Mouse (Mus musculus): Measurements from ENCODE around the gene Rnf123. TPM values are rescaled to one million over a fixed set of nuclear protein-coding genes. Genes with fewer than 3 reads are reported as not detected.

The Rnf123 gene
- total and polyA plus RNA-seq, 2 experiments from 2014 or later = 35.8 to 37.0 TPM

- no peaks in the 10 kb centered on the region for H3K4me1 ChIP-seq (ENCODE audit: insufficient read depth)
- H3K9ac ChIP-seq = peak within 1 kb of the TSS; percentile 67
- peak within 1 kb of the TSS; percentile 74 for H3K27ac ChIP-seq (ENCODE audit: low read depth, low read length)
- ATAC-seq (peak; percentile 90), DNase-seq (peak; percentile 83)
- H3K4me2 ChIP-seq (ENCODE audit: low read depth) = peak within 1 kb of the TSS; percentile 98
- peak within 1 kb of the TSS; percentile 44 for H3K4me3 ChIP-seq (ENCODE audit: low read depth, low read length)
- no peaks in the 10 kb centered on the region for H3K27me3 ChIP-seq (ENCODE audit: insufficient read depth, low read length)
- H3K9me3 ChIP-seq (ENCODE audit: low read length) = no peaks in the 10 kb centered on the region
- TF ChIP-seq CTCF (IDR thresholded peaks at IDR 0.05; ENCODE audit: low read depth) = peak; percentile 6; the same call in 1 of the 2 replicates
- 2% methylated on average over 51 of the region's 52 CpGs for WGBS
- peaks cover 50% of the 10 kb centered on the region for H3K36me3 ChIP-seq (ENCODE audit: insufficient read depth)
Measured at GRCm38 (mm10) chr9:108094184-108094941, 11.2 kb upstream of the Rnf123 start, which contains the start of gene Apeh. Gene Apeh, minus strand, starts transcription at chr9:108094606.

- ATAC-seq (no peak), DNase-seq (no peak)
- H3K36me3 ChIP-seq (ENCODE audit: insufficient read depth) = peaks cover 50% of the 10 kb centered on the region
- H3K27ac ChIP-seq (ENCODE audit: low read depth, low read length) = no peak overlapping the region
- no peaks in the 10 kb centered on the region for H3K27me3 ChIP-seq (ENCODE audit: insufficient read depth, low read length)
- H3K4me2 ChIP-seq (ENCODE audit: low read depth) = peak overlapping the region; percentile 98
- H3K4me1 ChIP-seq (ENCODE audit: insufficient read depth) = no peaks in the 10 kb centered on the region
- H3K9me3 ChIP-seq (ENCODE audit: low read length) = no peaks in the 10 kb centered on the region
- 68% methylated on average over 10 of the region's 10 CpGs for WGBS
- no peak for TF ChIP-seq CTCF (IDR thresholded peaks at IDR 0.05; ENCODE audit: low read depth)
- H3K9ac ChIP-seq = peak overlapping the region; percentile 67; the same call in 1 of the 2 replicates
- H3K4me3 ChIP-seq (ENCODE audit: low read depth, low read length) = peak overlapping the region; percentile 44
Measured at GRCm38 (mm10) chr9:108093586-108093985, 10.4 kb upstream of the Rnf123 start.

GRCm38 (mm10) chr9:108090611-108091120 is 7.5 kb upstream of the Rnf123 start:
- H3K4me2 ChIP-seq (ENCODE audit: low read depth) = no peak overlapping the region
- H3K27me3 ChIP-seq (ENCODE audit: insufficient read depth, low read length) = no peaks in the 10 kb centered on the region
- H3K4me3 ChIP-seq (ENCODE audit: low read depth, low read length) = no peak overlapping the region
- 97% methylated on average over 7 of the region's 7 CpGs for WGBS
- DNase-seq (no peak), ATAC-seq (no peak)
- no peaks in the 10 kb centered on the region for H3K9me3 ChIP-seq (ENCODE audit: low read length)
- H3K36me3 ChIP-seq (ENCODE audit: insufficient read depth) = peaks cover 67% of the 10 kb centered on the region
- H3K9ac ChIP-seq = no peak overlapping the region
- no peak overlapping the region for H3K27ac ChIP-seq (ENCODE audit: low read depth, low read length)
- no peak for TF ChIP-seq CTCF (IDR thresholded peaks at IDR 0.05; ENCODE audit: low read depth)
- no peaks in the 10 kb centered on the region for H3K4me1 ChIP-seq (ENCODE audit: insufficient read depth)

GRCm38 (mm10) chr9:108085261-108085660 is 2.1 kb upstream of the Rnf123 start:
- Histone ChIP-seq H3K27ac (ENCODE audit: low read depth, low read length) (no peak overlapping the region), H3K36me3 (ENCODE audit: insufficient read depth) (peaks cover 56% of the 10 kb centered on the region), H3K4me1 (ENCODE audit: insufficient read depth) (peaks cover 4% of the 10 kb centered on the region; the same call in 1 of the 2 replicates), H3K27me3 (ENCODE audit: insufficient read depth, low read length) (peaks cover 7% of the 10 kb centered on the region), H3K9ac (no peak overlapping the region), H3K9me3 (ENCODE audit: low read length) (no peaks in the 10 kb centered on the region), H3K4me2 (ENCODE audit: low read depth) (no peak overlapping the region), H3K4me3 (ENCODE audit: low read depth, low read length) (no peak overlapping the region)
- 94% methylated on average over 4 of the region's 4 CpGs for WGBS
- no peak for TF ChIP-seq CTCF (IDR thresholded peaks at IDR 0.05; ENCODE audit: low read depth)
- DNase-seq (no peak), ATAC-seq (no peak)

GRCm38 (mm10) chr9:108083561-108083960 is 415 bp upstream of the Rnf123 start:
- no peak for ATAC-seq
- no peak for TF ChIP-seq CTCF (IDR thresholded peaks at IDR 0.05; ENCODE audit: low read depth)

GRCm38 (mm10) chr9:108082549-108082948 is 597 bp downstream of the Rnf123 start:
- TF ChIP-seq CTCF (IDR thresholded peaks at IDR 0.05; ENCODE audit: low read depth) = no peak

More at GRCm38 (mm10) chr9:108083561-108083960, 415 bp upstream of the Rnf123 start:
- no peak overlapping the region for H3K9ac ChIP-seq
- peaks cover 7% of the 10 kb centered on the region for H3K27me3 ChIP-seq (ENCODE audit: insufficient read depth, low read length)
- H3K36me3 ChIP-seq (ENCODE audit: insufficient read depth) = peaks cover 39% of the 10 kb centered on the region
- H3K4me3 ChIP-seq (ENCODE audit: low read depth, low read length) = no peak overlapping the region
- WGBS = 88% methylated on average over 6 of the region's 6 CpGs
- H3K27ac ChIP-seq (ENCODE audit: low read depth, low read length) = no peak overlapping the region
- DNase-seq = no peak
- peaks cover 5% of the 10 kb centered on the region for H3K4me1 ChIP-seq (ENCODE audit: insufficient read depth)
- no peaks in the 10 kb centered on the region for H3K9me3 ChIP-seq (ENCODE audit: low read length)
- no peak overlapping the region for H3K4me2 ChIP-seq (ENCODE audit: low read depth)

GRCm38 (mm10) chr9:108080168-108080567 is 3.0 kb downstream of the Rnf123 start, which contains the start of gene Mst1:
Gene Mst1, plus strand, starts transcription at chr9:108080436.
- no peaks in the 10 kb centered on the region for H3K9me3 ChIP-seq (ENCODE audit: low read length)
- peaks cover 10% of the 10 kb centered on the region for H3K4me1 ChIP-seq (ENCODE audit: insufficient read depth)
- WGBS = 80% methylated on average over 5 of the region's 5 CpGs
- ATAC-seq = no peak
- peaks cover 7% of the 10 kb centered on the region for H3K27me3 ChIP-seq (ENCODE audit: insufficient read depth, low read length)
- H3K27ac ChIP-seq (ENCODE audit: low read depth, low read length) = no peak within 1 kb of the TSS
- peak within 1 kb of the TSS; percentile 74 for H3K4me3 ChIP-seq (ENCODE audit: low read depth, low read length)
- H3K4me2 ChIP-seq (ENCODE audit: low read depth) = peak within 1 kb of the TSS; percentile 81
- no peak for TF ChIP-seq CTCF (IDR thresholded peaks at IDR 0.05; ENCODE audit: low read depth)
- peak within 1 kb of the TSS; percentile 95 for H3K9ac ChIP-seq
- peaks cover 7% of the 10 kb centered on the region; the same call in 1 of the 2 replicates for H3K36me3 ChIP-seq (ENCODE audit: insufficient read depth)
- no peak for DNase-seq

More at GRCm38 (mm10) chr9:108082549-108082948, 597 bp downstream of the Rnf123 start:
- Histone ChIP-seq H3K9ac (no peak overlapping the region), H3K9me3 (ENCODE audit: low read length) (no peaks in the 10 kb centered on the region), H3K36me3 (ENCODE audit: insufficient read depth) (peaks cover 29% of the 10 kb centered on the region), H3K4me1 (ENCODE audit: insufficient read depth) (peaks cover 10% of the 10 kb centered on the region), H3K4me2 (ENCODE audit: low read depth) (peak overlapping the region; percentile 29), H3K27me3 (ENCODE audit: insufficient read depth, low read length) (peaks cover 7% of the 10 kb centered on the region), H3K4me3 (ENCODE audit: low read depth, low read length) (0 out of 2 replicates have a peak overlapping the region, but pooled peaks have one; percentile 12), H3K27ac (ENCODE audit: low read depth, low read length) (no peak overlapping the region)
- WGBS = 6% methylated on average over 19 of the region's 19 CpGs
- no peak for DNase-seq
- ATAC-seq = no peak; the same call in 1 of the 2 replicates

Data from forebrain, postnatal 0 days (tissue).